Mouse (Mus musculus): ENCODE data around the gene Mvb12b. TPM values are rescaled to one million over a fixed set of nuclear protein-coding genes. Genes with fewer than 3 reads are reported as not detected.
"Not testable (repeated sequence)": the region's sequence is repeated elsewhere in the genome, so short reads cannot be mapped to it uniquely, and the experiment has no call there.

The Mvb12b gene
- total RNA-seq (2021) = 10 to 100 TPM; 83.9 to 86.7 TPM

GRCm38 (mm10) chr2:33887328-33888099 is at the start of gene Mvb12b:
Gene Mvb12b (minus strand): TSS chr2:33887946.
- peak; percentile 48 to 68 for DNase-seq (ENCODE audit: low spot score in 2 of 2)
- intact Hi-C loops (cut with DNase I) = no loop called here

- intact Hi-C loops (cut with DNase I) = no loop called here
- peak; percentile 41 to 80 for DNase-seq (ENCODE audit: low spot score in 2 of 2)
Measured at GRCm38 (mm10) chr2:33935756-33936155, 48.0 kb upstream of the Mvb12b start.

- no peak for DNase-seq (ENCODE audit: low spot score in 2 of 2)
- intact Hi-C loops (cut with DNase I) = no loop called here
Measured at GRCm38 (mm10) chr2:33933606-33934510, 46.1 kb upstream of the Mvb12b start.

- intact Hi-C loops (cut with DNase I) = no loop called here
- no peak for DNase-seq (ENCODE audit: low spot score in 2 of 2)
Measured at GRCm38 (mm10) chr2:33931161-33931560, 43.4 kb upstream of the Mvb12b start.

DNA sequence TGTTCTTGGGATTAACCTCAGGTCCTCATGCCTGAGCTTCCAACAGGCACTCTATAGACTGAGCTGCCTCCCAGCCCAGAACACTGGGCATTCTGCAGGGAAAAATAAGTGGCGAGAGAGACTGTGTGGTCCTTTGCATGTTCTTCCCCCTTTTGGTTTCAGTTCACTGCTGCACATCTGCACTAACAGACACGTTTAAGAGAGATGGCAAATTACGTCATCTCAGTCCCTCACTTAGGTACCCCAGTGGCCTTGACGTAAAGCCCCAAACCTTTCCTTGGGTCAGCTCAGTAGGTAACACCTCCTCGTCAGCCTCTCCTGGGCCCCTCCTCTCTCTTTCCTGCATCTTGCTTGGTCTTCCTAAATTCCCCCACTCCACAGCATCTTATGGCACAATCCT is 37.5 kb upstream of the Mvb12b start:
- DNase-seq (ENCODE audit: low spot score in 2 of 2) = no peak
- intact Hi-C loops (cut with DNase I) = no loop called here

GRCm38 (mm10) chr2:33923482-33923881 is 35.7 kb upstream of the Mvb12b start:
- intact Hi-C loops (cut with DNase I) = no loop called here
- no peak for DNase-seq (ENCODE audit: low spot score in 2 of 2)

GRCm38 (mm10) chr2:33922466-33922865 is 34.7 kb upstream of the Mvb12b start:
- no peak for DNase-seq (ENCODE audit: low spot score in 2 of 2)
- intact Hi-C loops (cut with DNase I) = no loop called here

- intact Hi-C loops (cut with DNase I) = loop anchor here (5.0 kb wide), 1 partner anchor 98 kb away; no protein-coding TSS in a partner anchor
- DNase-seq (ENCODE audit: low spot score in 2 of 2) = no peak
Measured at GRCm38 (mm10) chr2:33919934-33920615, 32.3 kb upstream of the Mvb12b start.

DNA sequence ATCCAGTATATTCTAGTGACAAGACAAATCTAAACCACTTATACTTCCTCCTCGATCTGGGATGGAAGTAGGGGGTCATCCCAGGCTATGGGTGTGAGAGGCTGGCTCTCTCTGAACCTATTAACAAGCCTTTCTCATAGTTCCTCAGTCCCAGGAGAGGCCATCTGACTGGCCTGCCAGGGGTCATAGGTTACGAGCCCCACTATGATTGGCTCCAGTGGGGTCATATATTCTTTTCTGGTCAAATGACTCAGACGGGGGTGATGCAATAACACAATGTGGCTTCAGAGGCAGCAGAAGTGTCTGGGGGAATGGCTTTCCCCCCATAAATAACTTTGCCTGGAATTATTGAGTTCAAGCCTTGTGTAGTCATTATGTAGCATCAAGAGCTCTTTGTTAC is 31.1 kb upstream of the Mvb12b start:
- intact Hi-C loops (cut with DNase I) = loop anchor here (5.0 kb wide), 1 partner anchor 97 kb away; no protein-coding TSS in a partner anchor
- DNase-seq (ENCODE audit: low spot score in 2 of 2) = no peak

DNA sequence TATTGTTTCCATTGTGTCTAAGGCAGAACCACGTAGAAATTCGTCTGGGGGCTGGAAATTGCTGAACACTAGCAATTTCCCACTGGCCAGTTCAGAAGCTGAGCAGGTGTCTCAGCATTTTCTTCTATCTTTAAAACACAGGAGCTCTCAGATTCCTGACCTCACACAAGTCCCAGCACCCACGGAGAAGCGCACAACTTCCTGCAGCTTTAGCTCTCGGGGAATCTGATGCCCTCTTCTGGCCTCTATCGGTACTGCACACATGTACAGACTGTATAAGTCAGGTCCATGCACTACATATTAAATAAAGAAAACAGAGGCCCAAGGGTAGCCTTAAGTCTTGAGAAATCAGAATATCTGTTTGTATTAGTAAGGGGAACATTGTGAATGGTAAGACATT is 30.6 kb upstream of the Mvb12b start:
- intact Hi-C loops (cut with DNase I) = loop anchor here (5.0 kb wide), 1 partner anchor 96 kb away; no protein-coding TSS in a partner anchor
- DNase-seq (ENCODE audit: low spot score in 2 of 2) = no peak

GRCm38 (mm10) chr2:33916603-33917002 is 28.9 kb upstream of the Mvb12b start:
- intact Hi-C loops (cut with DNase I) = loop anchor here (5.0 kb wide), 1 partner anchor 94 kb away; no protein-coding TSS in a partner anchor
- DNase-seq (ENCODE audit: low spot score in 2 of 2) = peak; percentile 11 to 27

- intact Hi-C loops (cut with DNase I) = loop anchor here (5.0 kb wide), 1 partner anchor 93 kb away; no protein-coding TSS in a partner anchor
- no peak for DNase-seq (ENCODE audit: low spot score in 2 of 2)
Measured at GRCm38 (mm10) chr2:33914998-33915397, 27.3 kb upstream of the Mvb12b start.

GRCm38 (mm10) chr2:33914334-33914733 is 26.6 kb upstream of the Mvb12b start:
- intact Hi-C loops (cut with DNase I) = no loop called here
- DNase-seq (ENCODE audit: low spot score in 2 of 2) = no peak

DNA sequence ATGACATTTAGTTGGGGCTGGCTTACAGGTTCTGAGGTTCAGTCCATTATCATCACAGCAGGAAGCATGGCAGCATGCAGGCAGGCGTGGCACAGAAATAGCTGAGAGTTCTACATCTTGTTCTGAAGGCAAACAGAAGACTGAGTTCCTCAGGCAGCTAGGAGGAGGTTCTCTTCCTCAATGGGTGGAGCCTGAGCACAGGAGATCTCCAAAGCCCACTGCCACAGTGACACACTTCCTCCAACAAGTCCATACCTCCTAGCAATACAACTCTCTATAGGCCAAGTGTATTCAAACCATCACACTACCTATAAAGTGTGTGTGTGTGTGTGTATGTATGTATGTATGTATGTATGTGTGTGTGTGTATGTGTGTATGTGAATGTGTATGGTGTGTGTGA is 25.9 kb upstream of the Mvb12b start:
- DNase-seq (ENCODE audit: low spot score in 2 of 2); intact Hi-C loops (cut with DNase I): not testable (repeated sequence)

DNA sequence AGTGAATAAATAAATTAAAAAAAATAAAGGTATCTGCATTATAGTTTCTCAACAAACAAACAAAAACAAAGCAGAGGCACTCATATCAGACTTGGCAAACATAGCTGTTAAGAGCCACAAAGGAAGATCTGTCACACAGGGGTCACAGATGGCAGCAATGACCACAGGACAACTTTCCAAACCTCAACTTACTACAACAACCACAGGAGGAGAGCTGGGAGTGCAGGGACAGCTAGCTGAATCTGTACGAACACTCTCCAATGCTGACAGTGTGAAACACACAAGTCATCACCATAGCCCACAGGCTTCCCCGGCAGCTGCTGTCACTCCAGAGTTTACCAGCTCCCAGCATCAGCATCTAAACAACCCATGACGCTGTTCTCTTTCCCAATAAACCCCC is 25.0 kb upstream of the Mvb12b start:
- intact Hi-C loops (cut with DNase I) = no loop called here

DNA sequence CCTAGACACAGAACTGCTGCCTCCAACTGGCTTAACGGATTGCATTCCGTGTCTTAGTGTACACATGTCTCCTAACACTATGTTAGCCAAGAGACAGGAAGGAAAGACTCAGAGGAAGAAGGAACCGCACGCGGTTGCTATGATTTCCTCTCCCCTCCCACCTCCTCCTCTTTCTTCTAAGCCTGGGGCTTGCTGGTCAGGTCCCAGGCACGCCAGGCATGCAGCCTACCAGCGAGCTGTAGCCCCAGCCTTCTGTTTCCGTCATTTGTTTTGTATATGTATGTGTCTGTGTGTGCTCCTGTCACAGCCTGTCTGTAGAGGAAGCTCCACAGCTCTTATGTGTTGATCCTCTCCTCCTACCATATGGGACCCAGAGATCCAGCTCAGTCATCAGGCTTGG is 20.6 kb upstream of the Mvb12b start:
- intact Hi-C loops (cut with DNase I) = no loop called here
- DNase-seq (ENCODE audit: low spot score in 2 of 2) = peak; percentile 14 to 24

More for the DNA sequence above, 25.0 kb upstream of the Mvb12b start:
- DNase-seq (ENCODE audit: low spot score in 2 of 2) = no peak

DNA sequence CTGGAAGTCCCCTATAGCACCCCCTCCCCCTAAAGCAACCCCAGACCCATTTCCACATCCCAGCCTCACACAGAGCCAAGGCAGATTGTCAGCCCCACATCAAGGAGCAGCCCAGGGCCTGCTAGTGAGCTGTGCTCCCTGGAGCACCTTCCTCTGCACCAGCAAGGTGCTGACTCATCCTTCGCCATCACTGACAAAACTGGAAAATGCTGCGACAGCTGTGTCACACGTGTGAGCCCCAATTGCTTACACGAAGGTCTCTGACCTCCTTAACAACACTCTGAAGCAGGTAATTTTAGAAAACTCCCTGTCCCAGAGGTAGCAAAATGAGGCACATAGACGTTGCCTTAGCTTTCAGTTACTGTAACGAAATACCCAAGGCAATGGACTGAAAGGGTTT is 19.4 kb upstream of the Mvb12b start:
- no peak for DNase-seq (ENCODE audit: low spot score in 2 of 2)
- intact Hi-C loops (cut with DNase I) = no loop called here

DNA sequence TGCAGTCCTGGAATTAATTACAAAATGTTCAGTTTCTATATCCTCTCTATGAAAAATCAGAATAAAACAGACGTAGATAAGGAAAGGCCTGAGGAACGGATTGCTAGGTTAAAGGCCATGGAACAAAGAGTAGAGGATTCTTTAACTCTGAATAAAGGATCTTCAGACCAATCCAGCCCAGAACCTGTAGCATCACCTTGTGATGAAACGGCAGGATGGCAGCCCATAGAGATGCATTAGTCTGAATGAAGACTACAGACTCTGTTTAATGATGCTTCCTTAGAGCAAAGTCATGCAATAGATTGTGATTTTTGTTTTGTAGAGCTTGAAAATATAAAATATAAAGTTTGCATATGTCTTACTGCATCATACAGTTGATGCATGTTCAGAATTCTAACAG is 8.1 kb upstream of the Mvb12b start:
- intact Hi-C loops (cut with DNase I) = no loop called here
- no peak for DNase-seq (ENCODE audit: low spot score in 2 of 2)

DNA sequence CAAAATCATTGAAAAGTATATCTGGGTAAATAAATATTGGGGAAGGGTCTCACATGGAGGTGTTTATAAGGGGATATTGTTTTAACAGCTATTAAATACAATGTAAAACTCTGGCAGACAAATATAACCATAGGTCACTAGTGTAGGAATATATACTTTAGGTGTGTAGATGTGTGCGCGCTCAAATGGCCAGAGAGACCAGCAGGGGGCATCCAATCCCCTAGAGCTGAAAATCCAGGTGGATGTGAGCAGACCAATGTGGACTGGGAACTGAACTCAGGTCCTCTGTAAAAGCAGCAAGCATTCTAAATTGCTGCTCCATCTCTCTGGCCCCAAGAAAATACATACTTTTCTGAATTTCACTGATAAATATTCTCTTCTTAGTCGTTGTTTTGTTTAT is 5.4 kb upstream of the Mvb12b start:
- intact Hi-C loops (cut with DNase I) = no loop called here
- DNase-seq (ENCODE audit: low spot score in 2 of 2) = no peak

DNA sequence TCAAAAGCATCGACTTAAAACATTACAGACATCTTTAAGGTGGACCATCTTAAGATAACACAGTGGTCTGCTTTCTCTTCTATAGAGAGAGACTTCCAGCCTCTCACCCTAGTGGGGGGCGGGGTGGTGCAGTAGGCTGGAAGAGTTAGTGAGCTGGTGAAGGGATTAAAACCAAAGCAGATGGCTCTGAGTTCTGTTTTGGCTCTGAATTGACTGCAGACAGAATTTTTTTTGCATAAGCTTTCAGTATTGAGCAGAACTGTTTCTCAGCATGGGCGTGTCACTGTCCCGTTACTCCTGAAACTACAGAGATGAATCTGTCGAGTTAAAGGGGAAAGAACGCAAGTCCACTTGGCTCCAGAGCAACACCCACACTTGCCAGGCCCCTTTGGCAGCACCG is 4.6 kb upstream of the Mvb12b start:
- intact Hi-C loops (cut with DNase I) = no loop called here
- peak in 1 of 2 experiments; percentile 76 for DNase-seq (ENCODE audit: low spot score in 2 of 2)

Measured in left cerebral cortex, postnatal 25 days (tissue).